Mouse (Mus musculus): ENCODE measurements at regions not wholly inside any gene's neighbourhood (a gene's known extent, or its start where the extent isn't known, plus 50 kb on each side); places are given as distances from the start of the nearest gene placed in this dataset.

DNA sequence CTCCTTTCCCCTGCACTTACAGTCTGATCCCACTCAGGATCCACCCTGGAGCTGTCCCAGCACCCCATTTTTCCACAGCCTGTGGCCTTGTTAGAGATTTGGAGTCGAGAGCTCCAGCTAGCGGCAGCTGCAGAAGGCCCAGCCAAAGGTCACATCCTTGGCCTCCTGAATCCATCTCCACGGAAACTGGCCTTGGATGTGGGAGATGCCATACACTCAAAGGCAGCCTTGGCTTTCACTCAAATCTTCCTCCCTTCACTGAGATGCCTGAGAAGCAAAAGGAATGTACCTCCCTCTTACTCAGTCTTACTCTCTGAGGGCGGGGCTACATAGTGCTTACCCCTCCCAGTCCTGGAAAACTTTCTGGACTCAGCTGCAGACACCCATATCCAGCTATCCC, 56.2 kb upstream of the Ky start:
- no peak for DNase-seq

DNA sequence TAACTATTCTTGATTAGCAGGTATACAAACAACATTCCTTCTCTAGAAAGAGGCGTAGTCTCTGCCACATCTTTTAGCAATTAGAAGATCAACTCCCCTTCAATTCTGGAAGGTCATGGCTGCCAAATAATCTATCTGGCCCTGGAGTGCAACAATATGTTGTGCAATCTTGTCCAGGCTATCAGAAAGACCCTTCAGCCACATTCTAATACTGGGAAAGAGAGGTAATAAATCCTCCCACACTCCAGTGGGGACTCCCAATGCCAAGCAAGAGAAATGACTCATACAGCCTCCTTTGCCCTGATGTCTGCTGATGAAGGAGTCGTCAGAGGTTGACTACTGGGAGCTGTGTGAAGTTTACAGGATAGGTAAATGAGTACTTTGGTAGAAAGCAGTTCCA, 59.5 kb upstream of the Ky start:
- no peak for DNase-seq
- intact Hi-C loops (cut with DNase I), result no loop called here

More for the DNA sequence above, 56.2 kb upstream of the Ky start:
- intact Hi-C loops (cut with DNase I), result no loop called here

DNA sequence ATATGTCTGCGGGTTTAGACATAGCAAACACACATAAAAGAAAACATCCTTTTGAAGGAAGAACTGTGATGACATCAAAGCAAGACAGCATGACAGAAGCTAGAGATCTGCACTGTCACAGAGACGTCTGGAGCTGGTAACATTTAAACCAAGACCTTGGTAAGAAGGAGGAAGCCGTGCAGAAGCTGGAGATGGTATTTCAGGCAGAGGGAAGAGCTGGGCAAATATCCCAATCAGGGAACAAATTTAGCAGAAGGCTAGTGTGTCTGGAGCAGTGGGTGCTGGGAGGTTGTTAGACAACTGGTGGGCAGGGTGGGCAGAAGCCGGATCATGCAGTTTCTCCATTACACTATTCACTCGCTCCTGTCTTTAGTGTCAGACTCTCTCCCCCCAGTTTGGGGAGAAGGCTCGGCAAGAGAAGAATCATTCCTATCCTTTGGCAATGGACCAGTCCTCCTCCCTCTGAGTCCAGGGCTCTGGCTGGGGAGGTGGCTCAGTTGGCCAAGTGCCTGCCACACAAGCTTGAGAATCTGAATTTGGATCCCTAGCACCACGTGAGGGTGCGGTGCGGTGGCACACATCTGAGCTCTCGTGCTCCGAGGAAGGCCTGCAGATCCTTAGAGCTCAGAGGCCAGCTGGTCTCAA, 63.2 kb upstream of the Ky start:
- DNase-seq, result peak; percentile 38 to 49
- intact Hi-C loops (cut with DNase I), result no loop called here

DNA sequence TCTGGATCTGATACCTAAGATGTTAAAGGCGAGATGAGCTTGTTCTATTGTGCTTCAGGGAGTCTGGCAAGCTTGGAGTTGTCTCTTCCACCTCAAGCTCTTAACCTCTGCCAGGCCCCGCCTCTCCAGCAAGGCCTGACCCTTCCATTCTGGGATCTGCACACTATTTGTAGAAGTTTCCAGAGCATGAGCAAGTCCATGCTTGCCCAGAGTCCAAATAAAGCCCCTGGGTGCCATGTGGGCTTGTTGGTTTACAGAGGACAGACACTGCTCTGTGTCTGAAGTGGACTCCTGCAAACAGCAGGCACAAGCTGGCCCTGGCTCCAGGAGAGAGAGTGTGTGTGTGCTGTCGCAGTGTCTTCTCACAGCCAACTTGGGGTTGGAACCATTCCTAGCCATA, 67.9 kb upstream of the Ky start:
- peak in 1 of 2 experiments; percentile 18 for DNase-seq
- intact Hi-C loops (cut with DNase I), result no loop called here

DNA sequence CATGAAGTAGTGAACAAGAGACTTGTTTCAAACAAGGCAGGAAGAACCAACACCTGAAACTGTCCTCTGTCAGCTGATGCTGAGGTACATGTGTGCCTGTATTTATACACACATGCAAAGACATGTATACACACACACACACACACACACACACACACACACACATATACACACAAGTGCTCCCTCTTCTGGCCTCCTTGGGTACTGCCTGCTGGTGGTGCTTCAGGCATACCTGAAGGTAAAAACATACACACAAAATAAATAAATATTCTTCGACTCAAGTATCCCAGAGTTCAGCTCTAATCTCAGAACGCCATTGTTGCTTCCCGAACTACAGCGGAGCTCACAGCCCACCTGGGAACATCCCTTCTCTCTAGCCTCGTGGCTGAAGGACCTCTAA, 69.2 kb upstream of the Ky start:
- no peak for DNase-seq

DNA sequence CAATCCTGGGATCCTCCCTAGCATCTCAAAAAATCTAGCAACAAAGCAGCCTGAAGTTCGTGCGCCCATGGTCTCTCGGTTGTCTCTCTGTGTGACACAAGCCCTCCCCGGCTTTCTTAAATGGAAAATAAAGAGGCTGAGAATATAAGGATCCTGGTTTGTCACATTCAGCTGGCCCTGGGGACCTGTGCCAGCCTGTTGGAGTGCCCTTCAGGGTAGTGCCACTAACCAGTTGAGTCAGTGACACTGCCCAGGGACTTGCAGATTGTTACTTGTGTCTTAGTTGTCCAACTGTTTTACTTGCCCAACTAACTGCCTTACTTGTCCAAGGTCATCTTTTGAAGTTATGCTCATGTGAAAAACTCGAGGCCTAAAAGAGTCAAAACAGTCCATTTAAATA, 73.5 kb upstream of the Ephb1 start:
- intact Hi-C loops (cut with DNase I), result no loop called here
- DNase-seq, result no peak

More for the DNA sequence above, 69.2 kb upstream of the Ky start:
- intact Hi-C loops (cut with DNase I), result no loop called here

DNA sequence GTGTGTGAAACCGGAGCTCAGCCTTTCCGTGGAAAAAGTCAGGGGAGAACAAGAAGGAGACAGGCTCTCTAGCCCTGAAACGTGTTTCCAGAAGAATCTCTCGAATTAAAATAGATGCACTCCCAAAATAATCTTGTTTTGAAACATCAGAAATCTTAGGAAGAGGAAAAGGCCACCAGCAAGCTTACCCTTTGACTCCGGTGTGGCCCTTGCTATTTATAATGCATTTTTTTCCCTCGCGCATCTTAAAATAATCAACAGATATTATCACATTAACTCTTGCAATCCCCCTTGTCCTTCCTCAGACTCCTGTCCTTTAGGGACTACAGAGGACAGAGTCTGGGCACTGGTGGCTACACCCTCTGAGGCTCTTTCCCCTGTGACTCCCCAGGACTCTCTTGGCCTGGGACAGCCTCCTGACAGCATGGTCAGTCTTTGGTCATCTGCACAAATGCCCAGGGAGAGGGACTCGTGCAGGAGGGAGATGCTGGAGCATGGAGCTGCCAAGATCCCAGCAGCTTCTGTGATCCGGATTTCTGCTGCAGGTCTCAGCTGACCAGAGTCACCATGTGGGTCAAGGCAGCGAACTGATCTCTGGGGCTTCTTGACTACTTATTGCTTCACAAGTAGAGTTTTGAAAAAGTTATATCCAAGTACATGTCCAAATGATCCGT, 70.3 kb upstream of the Ephb1 start:
- intact Hi-C loops (cut with DNase I), result no loop called here
- no peak for DNase-seq

DNA sequence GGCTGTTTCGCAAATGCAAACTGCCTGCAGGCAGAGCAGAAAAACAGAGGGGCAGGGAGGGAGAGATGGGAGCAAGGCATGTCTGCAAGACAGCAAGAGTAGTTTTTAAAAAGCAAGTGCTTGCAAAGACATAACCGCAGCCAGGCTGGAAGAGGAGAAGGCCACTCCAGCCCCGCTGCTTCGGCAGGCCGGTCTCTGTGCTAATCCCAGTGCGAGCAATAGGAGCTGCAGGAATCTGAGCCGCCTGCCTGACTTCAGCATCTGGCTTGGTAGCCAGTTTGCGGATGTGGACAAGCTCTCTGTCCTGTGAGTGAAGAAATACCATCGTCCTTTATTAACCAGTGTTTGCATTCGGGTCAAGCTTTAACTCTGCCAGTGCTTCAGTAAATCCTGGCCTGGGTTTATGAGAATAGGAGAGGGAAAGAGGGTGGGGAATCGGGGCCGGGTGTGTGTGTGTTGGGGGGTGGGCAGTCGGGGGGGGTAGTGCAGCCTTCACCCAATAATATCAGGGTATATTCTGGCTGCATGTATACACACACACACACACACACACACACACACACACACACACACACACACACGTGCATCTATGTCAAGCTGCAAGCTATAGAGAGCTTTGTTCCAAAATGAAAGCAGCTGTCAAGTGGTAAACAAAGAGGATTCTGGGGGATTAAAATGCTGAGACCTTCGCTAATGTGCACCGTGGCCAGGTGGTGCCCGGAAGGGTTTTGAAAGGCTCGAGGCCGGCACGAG, 69.6 kb upstream of the Ephb1 start:
- intact Hi-C loops (cut with DNase I), result no loop called here
- no peak for DNase-seq

DNA sequence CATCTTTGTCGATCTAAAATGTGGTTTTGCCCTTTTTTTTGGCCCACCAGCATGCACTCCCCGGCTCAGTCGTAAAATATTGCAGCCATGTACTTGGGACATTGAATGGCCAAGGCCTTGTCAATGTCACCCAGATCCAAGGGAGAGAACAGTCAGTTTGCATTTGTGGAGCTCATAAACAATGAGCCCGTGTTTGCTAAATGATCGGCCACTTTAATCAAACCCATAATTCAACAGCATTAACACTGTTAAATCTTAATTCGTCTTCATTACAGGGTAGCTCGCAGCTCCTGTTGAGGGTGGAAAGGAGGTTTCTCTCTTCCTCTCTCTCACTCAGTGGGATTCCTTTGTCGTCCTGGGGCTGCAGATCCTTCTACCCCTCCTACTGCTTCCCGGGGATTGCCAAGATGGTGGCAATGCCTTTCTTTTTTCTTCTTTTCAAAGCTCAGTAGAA, 69.0 kb upstream of the Ephb1 start:
- DNase-seq, result no peak
- intact Hi-C loops (cut with DNase I), result no loop called here

DNA sequence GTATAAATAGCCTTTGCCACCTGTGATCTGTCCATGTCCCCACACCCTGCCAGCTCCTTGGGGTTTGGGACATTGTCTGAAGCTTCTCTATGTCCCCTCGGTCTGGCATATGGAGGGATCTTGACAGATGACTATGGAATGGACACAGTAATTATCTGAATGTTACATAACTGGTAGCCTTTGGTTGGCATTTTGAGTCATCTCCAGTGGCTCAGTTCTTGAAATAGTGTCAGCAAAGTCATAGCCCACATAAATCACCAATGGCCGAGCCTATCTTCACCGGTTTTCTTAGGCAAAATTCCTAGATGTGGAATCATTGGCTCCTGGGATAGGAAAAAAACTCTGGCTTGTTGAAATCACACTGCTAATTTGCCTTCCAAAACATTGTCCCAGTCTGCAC, 67.3 kb upstream of the Ephb1 start:
- intact Hi-C loops (cut with DNase I), result no loop called here
- no peak for DNase-seq

DNA sequence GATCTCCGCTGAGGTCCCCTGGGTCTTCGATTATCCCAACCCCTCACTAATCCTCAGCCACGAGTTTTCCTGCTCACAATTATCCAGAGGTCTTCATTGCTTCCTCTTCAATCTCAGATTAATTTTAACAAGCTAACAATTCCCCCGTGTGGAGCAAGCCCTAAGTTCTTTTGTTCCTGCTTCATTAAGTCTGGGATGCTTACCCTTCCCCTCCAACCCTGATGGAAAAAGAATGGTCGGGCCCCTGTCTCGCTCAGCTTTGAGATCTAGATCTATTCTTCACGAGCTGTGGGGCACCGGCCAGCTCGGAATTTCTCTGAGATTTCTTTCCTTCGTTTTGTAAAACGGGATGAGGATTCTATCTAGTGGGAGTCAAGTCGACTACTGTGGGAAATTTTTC, 65.7 kb upstream of the Ephb1 start:
- intact Hi-C loops (cut with DNase I), result no loop called here

DNA sequence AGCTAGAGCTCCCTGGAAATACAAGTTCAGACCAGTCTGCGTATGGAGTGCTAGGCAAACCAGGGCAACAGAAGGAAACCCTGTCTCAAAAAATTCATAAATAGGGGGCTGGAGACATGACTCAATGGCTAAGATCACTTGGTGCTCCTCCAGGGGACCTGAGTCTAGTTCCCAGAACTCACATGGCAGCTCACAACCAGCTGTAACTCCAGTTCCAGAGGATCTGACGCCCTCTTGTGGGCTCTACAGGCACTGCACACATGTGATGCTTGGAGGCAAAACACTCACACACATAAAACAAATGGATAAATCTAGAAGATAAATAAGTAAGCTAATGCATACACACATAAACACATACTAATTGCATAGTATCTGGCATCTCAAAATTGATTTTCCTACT, 59.1 kb upstream of the Ephb1 start:
- intact Hi-C loops (cut with DNase I), result no loop called here
- DNase-seq, result no peak

More for the DNA sequence above, 65.7 kb upstream of the Ephb1 start:
- DNase-seq, result no peak

DNA sequence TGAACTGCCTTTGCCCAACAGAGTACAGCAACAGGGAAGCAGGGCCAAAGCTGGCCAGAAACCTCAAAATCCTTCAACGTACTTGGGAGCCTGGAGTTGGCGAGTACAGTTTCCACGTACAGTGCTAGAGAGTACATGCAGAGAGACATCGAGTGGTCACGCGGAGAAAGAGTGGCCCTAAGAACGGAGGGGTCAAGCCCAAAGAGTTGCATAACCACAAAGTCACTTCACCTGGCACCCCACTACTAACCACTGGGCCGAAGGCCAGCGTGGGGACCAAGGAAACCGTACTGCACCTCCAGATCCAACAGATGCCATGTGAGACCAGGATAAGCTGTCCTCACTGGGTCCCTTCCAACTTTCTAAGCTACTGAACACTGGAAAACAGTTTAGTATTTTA, 56.2 kb upstream of the Ephb1 start:
- intact Hi-C loops (cut with DNase I), result no loop called here
- no peak for DNase-seq

DNA sequence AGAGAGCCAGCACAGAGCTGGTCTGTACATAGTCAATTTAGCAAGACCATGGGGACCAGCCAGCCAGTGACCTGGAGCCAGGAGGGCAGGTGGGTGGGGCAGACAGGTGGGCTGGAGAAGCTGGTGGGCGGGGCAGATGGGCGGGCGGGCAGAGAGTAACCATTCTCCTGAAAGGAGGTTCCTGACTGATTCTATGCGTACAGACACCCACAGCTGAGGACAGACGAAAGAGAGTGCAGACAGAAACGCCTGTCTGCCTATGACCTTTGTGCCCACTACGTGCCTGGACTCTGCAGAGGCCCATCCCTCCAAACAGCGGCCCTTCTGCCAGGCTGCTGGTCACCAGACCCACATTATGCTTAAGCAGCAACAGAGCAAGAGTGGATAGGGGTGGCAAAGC, 51.5 kb upstream of the Ephb1 start:
- no peak for DNase-seq
- intact Hi-C loops (cut with DNase I), result no loop called here
